Mouse (Mus musculus) lung, embryonic 14.5 days (tissue): ENCODE measurements around the gene Fam187b. TPM values are rescaled to one million over a fixed set of nuclear protein-coding genes. Genes with fewer than 3 reads are reported as not detected.

ENCODE experiments used
- ATAC-seq: fragments of 200-750 bp; cut with Nextera tagmentation; 2 replicates; pipeline ENCODE4 v1.8.0; 2017; ENCODE audit warnings: mild to moderate bottlenecking, moderate TSS enrichment, moderate library complexity; ENCODE audit not compliant: insufficient read depth
- DNase-seq: peaks from one replicate; pipeline ENCODE4 v3.0.0-alpha.2; 2015
- H3K27ac ChIP-seq: fragments of 300-500 bp; sonication (generic); 2 replicates; pipeline ENCODE4 v1.5.1; 2014; ENCODE audit warnings: low read depth, mild to moderate bottlenecking, moderate library complexity
- H3K27me3 ChIP-seq: fragments of 300-500 bp; sonication (generic); 2 replicates; pipeline ENCODE4 v1.6.1; 2014; ENCODE audit warnings: low read length, control low read depth; ENCODE audit not compliant: insufficient read depth
- H3K36me3 ChIP-seq: fragments of 300-500 bp; sonication (generic); 2 replicates; pipeline ENCODE4 v1.6.1; 2014; ENCODE audit warnings: control low read depth; ENCODE audit not compliant: insufficient read depth
- H3K4me1 ChIP-seq: fragments of 300-500 bp; sonication (generic); 2 replicates; pipeline ENCODE4 v1.6.1; 2014; ENCODE audit warnings: antibody characterized with exemption, control low read depth; ENCODE audit not compliant: insufficient read depth
- H3K4me2 ChIP-seq: fragments of 300-500 bp; sonication (generic); 2 replicates; pipeline ENCODE4 v1.6.1; 2014; ENCODE audit warnings: mild to moderate bottlenecking
- H3K4me3 ChIP-seq: fragments of 300-500 bp; sonication (generic); 2 replicates; pipeline ENCODE4 v1.5.1; 2014; ENCODE audit warnings: low read depth, low read length
- H3K9ac ChIP-seq: fragments of 300-500 bp; sonication (generic); 2 replicates; pipeline ENCODE4 v1.6.1; 2014
- H3K9me3 ChIP-seq: fragments of 300-500 bp; sonication (generic); 2 replicates; pipeline ENCODE4 v1.6.1; 2016; ENCODE audit warnings: low read depth, low read length, control low read depth
- CTCF ChIP-seq: IDR thresholded peaks from 2 replicates; pipeline ENCODE4 v1.5.1; 2016; ENCODE audit warnings: antibody characterized with exemption, low read depth
- WGBS: fragments of 180-500 bp; shearing (Covaris S2); extraction: QIAGEN DNeasy Blood & Tissue Kit; methylation state at CpG from one replicate; pipeline ENCODE4 v1.1.7; 2014; 5-methylcytosine and 5-hydroxymethylcytosine counted together
- polyA plus RNA-seq: library from polyadenylated mRNA; unstranded; fragments of >200 nt; fragmentation: Nextera tagmentation; extraction: Ambion mirVana; gene quantifications from 2 replicates; pipeline ENCODE4 v1.2.1, GENCODE M21; 2014

The Fam187b gene
- polyA plus RNA-seq, 1 experiment from 2014 or later: 4.9 TPM

DNA sequence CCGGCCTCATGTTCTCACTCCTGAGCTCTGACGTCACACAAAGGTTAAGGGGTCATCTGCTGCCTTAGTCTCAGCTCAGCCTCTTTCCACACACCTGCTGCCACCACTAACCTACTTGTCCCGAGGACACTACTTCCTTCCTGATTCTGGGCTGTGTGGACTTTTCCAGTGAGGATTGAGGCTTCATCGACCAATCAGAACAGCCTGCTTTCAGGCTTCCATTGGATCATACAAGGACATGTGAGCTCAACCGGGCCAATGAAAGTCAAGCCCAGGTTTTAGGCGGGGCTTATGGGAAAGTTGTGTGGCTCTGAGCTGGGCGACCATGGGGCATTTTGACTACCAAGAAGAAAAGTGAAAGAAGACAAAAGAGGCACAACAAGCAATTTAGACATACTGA, 63.3 kb downstream of the Fam187b start:
- no peak for TF ChIP-seq CTCF
- DNase-seq (no peak), ATAC-seq (no peak)
- Histone ChIP-seq H3K9ac (no peak overlapping the region), H3K4me3 (no peak overlapping the region), H3K27ac (no peak overlapping the region), H3K36me3 (no peaks in the 10 kb centered on the region), H3K9me3 (no peaks in the 10 kb centered on the region), H3K27me3 (peaks cover 9% of the 10 kb centered on the region), H3K4me1 (no peaks in the 10 kb centered on the region), H3K4me2 (no peak overlapping the region)
- 77% methylated on average over 7 of the region's 7 CpGs for WGBS

GRCm38 (mm10) chr7:31037675-31038074, 64.1 kb downstream of the Fam187b start:
- ATAC-seq: no peak

DNA sequence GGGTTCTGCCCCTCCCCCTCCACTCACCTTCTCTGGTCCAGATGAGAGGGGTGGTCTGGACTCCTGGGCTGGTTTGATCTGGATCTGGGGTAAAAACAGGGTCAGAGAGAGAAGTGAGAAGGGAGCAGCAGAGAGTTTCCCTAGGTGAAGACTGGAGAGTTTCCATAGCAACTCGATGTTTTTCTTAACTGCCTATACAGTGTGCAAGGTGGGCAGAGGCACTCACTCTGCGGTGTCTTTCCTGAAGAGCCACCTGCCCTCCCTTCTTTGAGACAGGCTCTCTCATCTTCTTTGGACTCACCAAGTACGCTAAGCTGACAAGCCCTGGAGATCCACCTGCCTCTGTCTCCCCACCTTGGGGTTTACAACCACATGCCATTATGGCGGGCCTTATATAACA, 65.4 kb downstream of the Fam187b start:
- ATAC-seq: no peak
- Histone ChIP-seq H3K9ac (no peak overlapping the region), H3K4me2 (no peak overlapping the region), H3K27me3 (peaks cover 16% of the 10 kb centered on the region), H3K4me3 (no peak overlapping the region), H3K36me3 (no peaks in the 10 kb centered on the region), H3K4me1 (no peaks in the 10 kb centered on the region), H3K9me3 (no peaks in the 10 kb centered on the region), H3K27ac (no peak overlapping the region)
- 82% methylated on average over 4 of the region's 4 CpGs for WGBS
- no peak for DNase-seq
- no peak for TF ChIP-seq CTCF

More at GRCm38 (mm10) chr7:31037675-31038074, 64.1 kb downstream of the Fam187b start:
- Histone ChIP-seq H3K9ac (no peak overlapping the region), H3K36me3 (no peaks in the 10 kb centered on the region), H3K4me3 (no peak overlapping the region), H3K9me3 (no peaks in the 10 kb centered on the region), H3K4me1 (no peaks in the 10 kb centered on the region), H3K27me3 (peaks cover 16% of the 10 kb centered on the region), H3K27ac (no peak overlapping the region), H3K4me2 (no peak overlapping the region)
- no peak for TF ChIP-seq CTCF
- no peak for DNase-seq
- 69% methylated on average over 2 of the region's 2 CpGs for WGBS

Other genes starting within 250 kb of the Fam187b start
- gene Tmem147, start 244.2 kb upstream of the Fam187b start, polyA plus RNA-seq: 169 and 179 TPM in 2 replicates
- gene Gapdhs, start 230.1 kb upstream of the Fam187b start, polyA plus RNA-seq: 0.68 and 0.91 TPM in 2 replicates
- gene Sbsn, start 222.3 kb upstream of the Fam187b start, polyA plus RNA-seq: 0.34 and 1.3 TPM in 2 replicates
- gene Dmkn, start 210.0 kb upstream of the Fam187b start, polyA plus RNA-seq: 2.4 TPM in 2 replicates
- not detected in 2 replicates for gene Krtdap, start 185.9 kb upstream of the Fam187b start, polyA plus RNA-seq
- 0.20 and 0.39 TPM in 2 replicates for gene Ffar2, start 150.0 kb upstream of the Fam187b start, polyA plus RNA-seq
- gene Ffar3, start 117.6 kb upstream of the Fam187b start, polyA plus RNA-seq: not detected in 2 replicates
- not detected in 2 replicates for gene Ffar1, start 112.2 kb upstream of the Fam187b start, polyA plus RNA-seq
- gene Cd22, start 93.4 kb upstream of the Fam187b start, polyA plus RNA-seq: 0.32 TPM in 1 of 2 replicates, not detected in the other
- 0.12 and 0.25 TPM in 2 replicates for gene Mag, start 58.9 kb upstream of the Fam187b start, polyA plus RNA-seq
- not detected in 2 replicates for gene Hamp2, start 49.1 kb upstream of the Fam187b start, polyA plus RNA-seq
- gene Hamp, start 29.8 kb upstream of the Fam187b start, polyA plus RNA-seq: not detected in 2 replicates
- gene Usf2, start 17.0 kb upstream of the Fam187b start, polyA plus RNA-seq: 21.8 and 23.3 TPM in 2 replicates
- 66.2 and 67.4 TPM in 2 replicates for gene Lsr, start 326 bp upstream of the Fam187b start, polyA plus RNA-seq
- 40.4 and 43.9 TPM in 2 replicates for gene Fxyd5, start 68.7 kb downstream of the Fam187b start, polyA plus RNA-seq
- gene Fxyd7, start 77.7 kb downstream of the Fam187b start, polyA plus RNA-seq: 9.1 and 9.8 TPM in 2 replicates
- 51.4 and 56.6 TPM in 2 replicates for gene Fxyd1, start 83.4 kb downstream of the Fam187b start, polyA plus RNA-seq
- gene Lgi4, start 85.6 kb downstream of the Fam187b start, polyA plus RNA-seq: 0.13 and 0.38 TPM in 2 replicates
- gene Fxyd3, start 102.9 kb downstream of the Fam187b start, polyA plus RNA-seq: 30.7 and 34.0 TPM in 2 replicates
- 9.9 and 10.8 TPM in 2 replicates for gene Hpn, start 141.5 kb downstream of the Fam187b start, polyA plus RNA-seq
- 0.93 and 1.3 TPM in 2 replicates for gene Scn1b, start 153.2 kb downstream of the Fam187b start, polyA plus RNA-seq
- gene Gramd1a, start 182.1 kb downstream of the Fam187b start, polyA plus RNA-seq: 56.7 and 67.2 TPM in 2 replicates